Mouse (Mus musculus): ENCODE data around the gene Trim45.
A peak's percentile ranks its signal among the peaks of the same experiment; 100 is the strongest.

The Trim45 gene

DNA sequence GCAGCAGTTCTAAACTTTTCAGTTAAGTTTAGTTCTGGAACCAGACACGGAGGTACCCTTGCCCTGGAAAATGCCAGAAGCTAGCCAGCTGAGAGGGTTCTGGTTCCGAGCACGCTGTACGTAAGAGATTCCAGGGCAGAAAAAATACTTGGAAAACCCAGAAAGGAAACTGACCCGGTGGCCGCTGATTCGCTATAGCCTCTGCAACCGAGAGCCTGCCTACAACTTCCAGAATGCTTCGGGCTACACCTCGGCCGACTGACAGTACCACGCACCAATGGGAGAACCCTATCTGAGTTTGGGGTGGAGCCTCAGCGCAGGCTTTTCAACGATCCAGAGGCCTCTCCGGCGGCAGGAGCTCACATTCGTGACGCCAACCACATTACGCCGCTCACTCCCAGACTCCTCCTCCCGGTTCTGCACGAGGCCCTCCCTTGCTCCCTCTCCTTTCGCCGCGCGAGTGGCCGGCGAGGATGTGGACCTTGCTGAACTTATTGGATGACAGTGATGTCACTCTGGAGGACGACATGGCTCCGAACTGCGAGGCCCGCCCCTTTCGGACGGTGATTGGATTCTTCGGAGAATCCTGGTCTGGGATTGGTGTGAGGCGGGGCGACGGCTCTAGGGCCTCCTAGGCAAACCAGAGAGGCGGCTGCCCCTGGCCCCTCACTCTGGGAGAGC, at the start of gene Trim45:
Gene Trim45 (plus strand): TSS at position 378 of the 681 bp plus-strand sequence.
- DNase-seq (ENCODE audit: low spot score): peak; percentile 99

GRCm38 (mm10) chr3:100877057-100877456, 44.9 kb upstream of the Trim45 start:
- DNase-seq (ENCODE audit: low spot score): no peak

- no peak for DNase-seq (ENCODE audit: low spot score)
Measured at GRCm38 (mm10) chr3:100881403-100881802, 40.6 kb upstream of the Trim45 start.

GRCm38 (mm10) chr3:100881843-100882634, 40.0 kb upstream of the Trim45 start:
- DNase-seq (ENCODE audit: low spot score): no peak

DNA sequence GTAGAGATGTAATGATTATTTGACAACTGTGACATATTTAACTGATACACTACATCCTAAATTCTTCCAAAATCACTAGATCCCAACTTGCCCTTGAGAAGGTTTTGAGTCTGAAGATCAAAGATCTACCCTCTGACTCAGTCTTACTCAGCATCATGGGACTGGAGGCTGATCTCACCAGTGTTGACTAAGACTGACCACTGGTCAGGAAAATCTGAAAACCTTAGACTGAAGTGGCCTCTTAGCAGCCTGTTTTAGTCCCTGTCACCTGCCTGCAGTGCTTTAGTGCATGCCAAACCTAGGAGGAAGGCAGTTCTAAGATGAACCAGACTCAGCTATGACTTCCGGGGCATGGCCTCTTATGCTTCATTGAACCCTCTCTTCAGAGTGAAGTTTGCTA, 32.8 kb upstream of the Trim45 start:
- DNase-seq (ENCODE audit: low spot score): no peak

DNA sequence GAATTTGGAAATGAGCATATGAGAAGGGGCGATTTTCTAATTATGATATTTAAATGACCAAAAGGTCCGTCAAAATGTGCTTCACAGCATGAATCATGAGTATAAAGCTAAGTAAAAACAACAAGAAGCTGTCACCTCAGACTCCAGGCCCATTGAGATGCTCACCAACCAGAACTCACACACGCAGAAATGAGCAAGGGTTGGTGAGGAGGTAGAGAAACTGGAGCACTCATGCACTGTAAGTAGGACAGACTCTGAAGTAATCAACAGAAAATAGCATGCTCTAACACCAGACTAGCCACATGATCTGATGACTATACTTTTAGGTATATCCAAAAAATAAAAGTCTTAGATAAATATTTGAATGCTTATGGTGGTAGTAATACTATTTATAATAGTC, 31.6 kb upstream of the Trim45 start:
- no peak for DNase-seq (ENCODE audit: low spot score)

DNA sequence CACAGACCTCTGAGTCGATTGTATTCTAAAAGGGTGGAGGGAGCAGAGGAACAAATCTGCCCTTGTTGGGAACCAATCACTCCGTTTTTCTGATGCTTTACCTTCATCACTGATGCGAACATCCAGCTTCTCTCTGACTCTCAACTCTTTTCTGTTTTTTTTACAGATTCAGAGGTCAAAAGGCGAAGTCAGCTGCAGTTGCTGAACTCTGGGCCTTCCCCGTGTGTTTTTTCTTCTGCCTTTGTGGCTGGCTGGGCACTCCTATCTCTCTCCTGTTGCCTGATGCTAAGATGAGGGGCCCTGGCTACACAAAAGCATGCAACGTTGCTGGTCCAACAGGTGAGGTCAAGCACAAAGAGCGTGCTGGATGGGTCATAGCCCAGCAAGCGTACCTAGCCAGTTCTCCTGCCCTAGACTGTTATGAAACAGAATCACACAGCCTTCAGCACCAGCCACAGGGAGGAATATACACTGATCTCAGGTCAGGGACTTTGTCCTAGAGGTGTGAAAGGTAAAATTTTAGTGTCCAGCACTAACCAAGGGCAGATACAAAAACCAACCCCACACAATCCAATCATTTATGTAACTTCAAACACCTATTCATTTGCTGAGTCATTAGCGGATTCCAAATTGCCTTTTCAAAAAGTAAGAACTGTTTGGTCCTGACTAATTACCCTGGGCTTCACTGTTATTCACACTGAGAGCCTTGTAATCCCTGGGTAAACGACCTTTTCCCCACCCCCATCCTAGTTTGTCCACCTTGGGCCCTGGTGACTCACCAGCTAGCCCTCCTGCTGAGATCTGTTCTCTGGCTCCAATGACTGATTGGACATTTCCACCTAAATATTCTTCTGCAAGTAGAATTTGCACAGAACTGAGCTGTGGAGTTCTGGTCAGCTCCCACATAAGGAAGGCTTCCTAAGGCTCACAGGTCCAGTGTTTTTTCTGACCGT, 29.3 kb upstream of the Trim45 start:
- peak; percentile 13 for DNase-seq (ENCODE audit: low spot score)

DNA sequence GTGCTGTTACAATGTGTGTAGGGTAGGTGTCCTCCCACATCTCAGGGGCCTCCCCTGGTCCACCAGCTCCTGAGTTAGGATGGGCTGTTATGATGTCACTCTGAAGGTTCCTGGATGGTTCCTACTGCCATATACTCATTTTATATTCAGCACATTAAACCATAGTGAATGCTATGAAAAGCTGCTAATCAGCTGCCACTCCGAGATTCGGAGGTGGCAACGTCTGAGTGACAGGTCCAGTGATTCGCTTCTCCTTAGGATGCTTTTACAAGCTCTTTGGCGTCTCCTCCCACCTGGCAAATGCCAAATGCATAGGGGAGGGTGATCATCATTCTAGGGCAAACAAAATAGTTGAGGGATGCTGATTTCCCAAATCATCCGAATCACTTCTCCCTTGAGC, 26.5 kb upstream of the Trim45 start:
- DNase-seq (ENCODE audit: low spot score): no peak

DNA sequence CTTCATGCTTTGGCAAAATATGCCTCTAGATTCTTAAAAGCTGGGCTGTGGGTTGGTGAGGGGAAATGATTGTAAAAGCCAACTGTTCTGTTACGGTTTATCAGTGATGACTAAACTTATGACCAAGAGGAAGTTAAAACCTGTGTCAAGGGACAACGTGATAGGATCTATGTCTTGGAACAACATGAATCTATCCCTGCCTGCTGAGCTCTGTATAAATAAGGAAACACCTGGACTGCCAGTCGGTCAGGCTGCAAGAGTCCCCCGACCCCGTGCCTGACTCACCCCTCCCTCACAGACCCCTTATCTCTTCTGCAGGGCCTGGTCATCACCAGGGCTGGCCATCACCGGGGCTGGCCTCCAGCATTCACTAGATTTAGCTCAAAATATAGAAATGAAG, 15.9 kb upstream of the Trim45 start:
- DNase-seq (ENCODE audit: low spot score): no peak

DNA sequence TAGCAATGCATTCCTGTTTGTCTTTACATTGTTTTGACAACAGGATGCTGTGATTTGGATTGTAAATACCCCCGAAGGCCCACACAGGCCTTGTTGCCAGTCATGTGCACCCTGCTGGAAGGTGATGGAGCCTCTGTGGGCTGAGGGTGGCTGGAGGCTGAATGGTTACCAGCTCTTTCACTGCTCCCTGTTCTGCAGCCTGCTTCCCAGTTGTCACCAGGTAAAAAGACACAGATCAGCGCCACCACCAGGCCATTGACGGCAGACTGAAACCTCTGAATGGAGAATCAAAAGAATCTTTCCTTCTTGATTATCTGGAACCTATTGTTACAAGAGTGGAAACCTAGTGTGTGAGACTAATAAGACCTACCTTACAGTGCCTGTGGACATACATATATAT, 15.1 kb upstream of the Trim45 start:
- DNase-seq (ENCODE audit: low spot score): peak; percentile 31

GRCm38 (mm10) chr3:100908594-100908993, 13.4 kb upstream of the Trim45 start:
- no peak for DNase-seq (ENCODE audit: low spot score)

DNA sequence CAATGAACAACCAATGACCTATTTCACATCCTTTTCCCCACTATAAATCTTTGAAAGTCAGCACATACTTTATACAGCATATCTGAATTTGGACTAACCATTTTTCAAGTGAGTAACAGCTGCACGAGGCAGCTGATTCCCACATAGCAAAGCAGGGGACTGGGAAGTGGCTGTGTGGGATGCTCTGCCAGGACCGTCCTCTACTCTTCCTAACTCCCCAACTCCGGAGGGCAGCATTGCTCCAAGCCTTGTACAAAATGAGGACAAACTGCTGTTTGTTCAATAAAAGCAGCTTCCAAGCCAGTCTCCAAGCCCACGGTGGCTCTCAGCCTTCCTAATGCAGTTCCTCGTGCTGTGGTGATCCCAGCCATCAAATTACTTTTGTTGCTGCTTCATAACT, 11.4 kb upstream of the Trim45 start:
- DNase-seq (ENCODE audit: low spot score): no peak

DNA sequence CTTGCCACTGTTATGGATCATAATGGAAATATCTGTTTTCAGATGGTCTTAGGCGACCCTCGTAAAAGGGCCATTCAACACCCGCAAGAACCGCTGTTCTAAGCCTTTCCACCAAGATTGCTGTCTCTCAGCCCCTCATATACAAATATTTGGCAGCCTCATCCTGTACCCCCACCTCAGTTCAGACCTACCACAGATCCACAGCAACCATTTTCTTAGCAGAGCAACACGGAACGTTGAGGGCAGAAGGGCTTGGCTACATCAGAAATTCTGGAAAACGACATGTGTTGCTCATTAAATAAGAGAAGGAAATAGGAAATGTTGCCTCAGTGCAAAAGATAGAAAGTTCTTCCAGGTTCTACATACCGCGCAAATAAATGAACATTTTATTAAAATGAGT, 11.0 kb upstream of the Trim45 start:
- DNase-seq (ENCODE audit: low spot score): no peak

GRCm38 (mm10) chr3:100911498-100912213, 10.3 kb upstream of the Trim45 start:
- no peak for DNase-seq (ENCODE audit: low spot score)

DNA sequence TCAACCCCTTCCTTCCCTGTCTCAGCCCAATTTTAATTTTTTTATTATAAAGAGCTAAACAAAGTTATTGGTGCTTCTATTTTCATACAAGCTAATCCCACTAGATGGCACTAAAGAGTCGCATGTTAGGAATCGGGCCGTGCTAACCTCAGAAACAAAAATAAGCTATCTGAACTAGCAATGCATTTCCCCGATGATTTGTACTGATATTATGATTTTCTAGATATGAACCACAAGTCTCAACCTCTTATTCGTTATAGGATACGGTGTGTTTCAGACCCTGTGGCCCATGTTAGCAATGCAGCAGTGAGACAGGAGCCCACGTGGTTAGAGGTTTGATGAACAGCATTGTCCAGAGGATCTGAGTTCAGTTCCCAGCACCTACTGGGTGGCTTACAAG, 5.2 kb upstream of the Trim45 start:
- no peak for DNase-seq (ENCODE audit: low spot score)

DNA sequence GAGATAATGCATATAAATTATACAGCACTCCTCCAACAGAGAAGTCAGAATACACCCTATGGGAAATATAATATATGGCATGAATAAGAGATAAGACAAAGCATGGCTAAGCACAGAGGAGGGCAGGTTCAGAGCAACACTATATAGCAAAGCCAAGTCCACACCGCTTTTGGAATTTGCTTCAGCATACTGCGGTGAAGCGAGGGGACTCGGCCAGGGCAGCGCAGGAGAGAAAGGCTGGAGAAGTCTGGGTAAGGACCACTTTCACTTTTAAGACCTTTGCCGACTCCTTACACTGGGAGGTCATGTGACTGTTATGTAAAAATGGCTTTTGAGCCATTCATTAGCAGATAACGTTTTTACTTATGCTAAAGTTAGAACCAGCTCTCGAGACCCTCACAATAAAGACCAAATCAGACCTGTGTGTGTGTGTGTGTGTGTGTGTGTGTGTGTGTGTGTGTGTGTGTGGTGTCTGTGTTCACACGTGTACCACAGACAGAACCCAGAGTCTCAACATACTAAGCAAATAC, 1.3 kb upstream of the Trim45 start:
- no peak for DNase-seq (ENCODE audit: low spot score)

GRCm38 (mm10) chr3:100922506-100923375, 739 bp downstream of the Trim45 start:
- DNase-seq (ENCODE audit: low spot score): no peak

DNA sequence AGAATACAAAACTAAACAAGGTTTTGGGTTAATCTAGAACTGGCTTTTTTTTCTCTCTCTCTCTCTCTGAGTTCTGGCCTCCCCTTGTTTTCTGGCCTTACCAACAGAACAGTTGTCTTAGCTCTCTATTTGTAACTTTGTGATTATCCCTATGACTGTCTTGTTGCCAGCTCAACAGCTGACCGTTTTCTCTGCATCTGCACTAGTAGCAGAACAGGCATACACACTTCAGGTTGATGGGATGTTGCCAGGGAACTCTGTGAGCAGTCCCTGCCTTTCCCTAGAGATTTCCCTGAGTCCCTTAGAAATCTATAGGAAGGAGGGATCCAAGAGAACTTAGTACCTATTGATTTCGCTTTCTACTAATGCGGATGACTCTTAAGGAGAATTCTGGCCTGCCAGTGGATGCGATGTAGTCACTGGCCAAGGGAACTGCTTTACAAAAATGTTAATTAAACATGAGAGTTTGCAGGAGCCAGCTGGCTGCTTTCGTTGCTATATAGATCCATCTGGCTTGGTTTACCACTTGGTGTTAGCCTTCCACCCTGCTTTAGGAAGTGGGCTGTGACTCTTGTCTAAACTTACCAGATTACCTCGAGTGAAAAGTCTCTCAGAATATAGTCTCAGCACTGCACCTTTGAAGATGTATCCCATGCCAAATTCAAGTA, 2.2 kb downstream of the Trim45 start:
- DNase-seq (ENCODE audit: low spot score): no peak

GRCm38 (mm10) chr3:100925176-100925575, 3.2 kb downstream of the Trim45 start:
- no peak for DNase-seq (ENCODE audit: low spot score)
